Mouse (Mus musculus): ENCODE results near the gene Chrm1. TPM values are rescaled to one million over a fixed set of nuclear protein-coding genes. Genes with fewer than 3 reads are reported as not detected.

The Chrm1 gene
- total RNA-seq (2023): not detected

GRCm38 (mm10) chr19:8663360-8663839 lies at the start of gene Chrm1:
TSS of gene Chrm1 (plus strand) at chr19:8663789.

GRCm38 (mm10) chr19:8617904-8618303 lies 45.7 kb upstream of the Chrm1 start, which contains the start of gene Slc22a6:
TSS of gene Slc22a6 (plus strand) at chr19:8618039.

GRCm38 (mm10) chr19:8722907-8723573 lies 59.5 kb downstream of the Chrm1 start, which contains the start of gene Slc3a2:
TSS of gene Slc3a2 (minus strand) at chr19:8723369.

Other genes starting within 250 kb of the Chrm1 start
- gene Slc22a8, start 72.5 kb upstream of the Chrm1 start, total RNA-seq (2023): not detected
- gene Slc22a6, start 45.8 kb upstream of the Chrm1 start, total RNA-seq (2023): not detected
- gene Slc3a2, start 59.6 kb downstream of the Chrm1 start, total RNA-seq (2023): 100 to 1,000 TPM; 180 to 183 TPM
- gene Wdr74, start 72.0 kb downstream of the Chrm1 start, total RNA-seq (2023): 10 to 100 TPM; 76.8 to 87.1 TPM
- 1 to 10 TPM; 2.0 to 8.3 TPM for gene 1700092M07Rik, start 76.9 kb downstream of the Chrm1 start, total RNA-seq (2023)
- gene Stx5a, start 77.6 kb downstream of the Chrm1 start, total RNA-seq (2023): 100 to 1,000 TPM; 223 to 260 TPM
- gene Nxf1, start 93.3 kb downstream of the Chrm1 start, total RNA-seq (2023): 100 to 1,000 TPM; 409 to 456 TPM
- gene Tmem223, start 107.2 kb downstream of the Chrm1 start, total RNA-seq (2023): 10 to 100 TPM; 30.9 to 34.0 TPM
- 10 to 100 TPM; 79.4 to 81.3 TPM for gene Tmem179b, start 110.7 kb downstream of the Chrm1 start, total RNA-seq (2023)
- gene Taf6l, start 122.6 kb downstream of the Chrm1 start, total RNA-seq (2023): 10 to 100 TPM; 24.0 to 26.3 TPM
- gene Polr2g, start 134.8 kb downstream of the Chrm1 start, total RNA-seq (2023): 10 to 100 TPM; 65.9 to 76.1 TPM
- 1 to 10 TPM; 2.3 to 4.3 TPM for gene Zbtb3, start 138.8 kb downstream of the Chrm1 start, total RNA-seq (2023)
- gene Ttc9c, start 155.5 kb downstream of the Chrm1 start, total RNA-seq (2023): 10 to 100 TPM; 33.8 to 36.0 TPM
- 100 to 1,000 TPM; 125 TPM for gene Hnrnpul2, start 156.2 kb downstream of the Chrm1 start, total RNA-seq (2023)
- gene AC129217.1, start 166.0 kb downstream of the Chrm1 start, total RNA-seq (2023): 10 to 100 TPM in 1 of 2 experiments, 1 to 10 TPM in 1; 8.7 to 10.4 TPM
- 10 to 100 TPM; 55.4 to 56.3 TPM for gene Bscl2, start 173.7 kb downstream of the Chrm1 start, total RNA-seq (2023)
- gene Gng3, start 175.4 kb downstream of the Chrm1 start, total RNA-seq (2023): under 1 TPM in 1 of 2 experiments, not detected in 1; 0.32 TPM
- 1 to 10 TPM; 1.1 TPM for gene Lrrn4cl, start 187.0 kb downstream of the Chrm1 start, total RNA-seq (2023)
- gene Ubxn1, start 207.7 kb downstream of the Chrm1 start, total RNA-seq (2023): 100 to 1,000 TPM; 134 to 139 TPM
- 10 to 100 TPM; 21.7 to 24.6 TPM for gene Uqcc3, start 217.1 kb downstream of the Chrm1 start, total RNA-seq (2023)
- 10 to 100 TPM; 11.1 to 35.5 TPM for gene Lbhd1, start 219.9 kb downstream of the Chrm1 start, total RNA-seq (2023)
- gene Gm49403, start 220.1 kb downstream of the Chrm1 start, total RNA-seq (2023): not detected
- gene 1810009A15Rik, start 225.1 kb downstream of the Chrm1 start, total RNA-seq (2023): 10 to 100 TPM; 40.7 to 46.3 TPM
- 1 to 10 TPM; 1.1 to 5.3 TPM for gene Gm49416, start 225.1 kb downstream of the Chrm1 start, total RNA-seq (2023)
- gene Ints5, start 229.2 kb downstream of the Chrm1 start, total RNA-seq (2023): 10 to 100 TPM; 24.6 to 25.0 TPM
- gene Ganab, start 234.3 kb downstream of the Chrm1 start, total RNA-seq (2023): 100 to 1,000 TPM; 172 to 180 TPM

All from B cell, adult 67 days (primary cell).